Mouse (Mus musculus): ENCODE measurements around the gene Fgf23. TPM values are rescaled to one million over a fixed set of nuclear protein-coding genes. Genes with fewer than 3 reads are reported as not detected.

Fgf23 gene
- not detected for total RNA-seq (2023)

GRCm38 (mm10) chr6:127072817-127073216 is at the start of gene Fgf23:
TSS of gene Fgf23 (plus strand) at chr6:127072902.

GRCm38 (mm10) chr6:127109402-127109930 is 36.8 kb downstream of the Fgf23 start, which contains the start of gene Tigar:
TSS of gene Tigar (minus strand) at chr6:127109557.

Other genes with a start within 250 kb of the Fgf23 start
- gene Ndufa9, start 223.8 kb upstream of the Fgf23 start, total RNA-seq (2023): 10 to 100 TPM; 48.6 to 48.9 TPM
- not detected for gene Akap3, start 219.8 kb upstream of the Fgf23 start, total RNA-seq (2023)
- not detected for gene Dyrk4, start 151.1 kb upstream of the Fgf23 start, total RNA-seq (2023)
- gene Rad51ap1, start 133.3 kb upstream of the Fgf23 start, total RNA-seq (2023): 1 to 10 TPM in 1 of 2 experiments, not detected in 1; 1.0 TPM
- gene D6Wsu163e, start 132.9 kb upstream of the Fgf23 start, total RNA-seq (2023): 10 to 100 TPM; 23.3 to 34.7 TPM
- gene Fgf6, start 57.3 kb upstream of the Fgf23 start, total RNA-seq (2023): not detected
- gene Tigar, start 36.7 kb downstream of the Fgf23 start, total RNA-seq (2023): 1 to 10 TPM; 4.8 to 5.5 TPM
- 10 to 100 TPM; 36.0 to 36.2 TPM for gene Ccnd2, start 79.3 kb downstream of the Fgf23 start, total RNA-seq (2023)